Mouse (Mus musculus): Measurements from ENCODE around the gene Cdkl1. TPM values are rescaled to one million over a fixed set of nuclear protein-coding genes. Genes with fewer than 3 reads are reported as not detected.

Cdkl1 gene
- polyA plus RNA-seq, 1 experiment, result 0.08 TPM

DNA sequence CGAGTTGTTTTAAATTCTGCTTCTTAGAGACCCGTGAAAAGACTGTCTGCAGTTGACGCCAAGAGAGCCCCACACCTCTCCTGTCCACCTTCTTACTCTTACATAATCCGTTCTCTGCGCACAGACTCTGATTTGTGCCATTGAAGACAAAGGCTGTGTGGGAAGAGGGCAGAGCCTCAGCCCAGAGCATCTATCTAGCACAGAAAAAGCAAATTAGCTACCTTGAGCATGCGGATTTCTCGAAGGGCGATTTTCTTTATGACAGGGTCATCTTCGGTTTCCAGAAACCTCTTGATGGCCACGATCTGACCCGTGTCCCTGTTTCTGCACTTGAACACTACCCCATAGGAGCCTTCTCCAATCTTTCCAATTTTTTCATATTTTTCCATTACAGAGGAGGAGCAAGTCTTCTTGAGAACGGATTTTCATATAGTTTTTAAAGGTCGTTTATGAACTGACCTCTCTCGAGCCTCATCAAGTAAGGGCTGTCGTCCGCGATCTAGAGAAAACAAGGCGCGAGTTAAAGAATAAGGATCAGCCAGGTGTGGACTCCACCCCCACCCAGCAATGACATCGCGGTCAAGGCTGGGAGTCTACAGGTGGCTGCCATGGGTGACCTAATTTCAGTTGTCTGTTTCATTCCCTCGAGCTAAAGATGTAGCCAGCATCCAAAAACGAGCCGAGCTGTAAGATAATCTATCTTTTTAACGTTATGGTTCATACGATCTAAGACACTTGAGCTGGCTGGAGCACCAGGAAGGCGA, 1.1 kb downstream of the Cdkl1 start:
- TF ChIP-seq GATA1 (IDR thresholded peaks at IDR 0.05; ENCODE audit: low read length) (no peak), TAL1 (IDR thresholded peaks at IDR 0.05; ENCODE audit: low read length) (no peak)
- Histone ChIP-seq H3K9me3 (ENCODE audit: control insufficient read depth, low read length) (no peaks in the 10 kb centered on the region), H3K36me3 (ENCODE audit: control insufficient read depth) (no peaks in the 10 kb centered on the region; the same call in 1 of the 2 replicates), H3K27me3 (ENCODE audit: control insufficient read depth) (peaks cover 76% of the 10 kb centered on the region), H3K4me1 (ENCODE audit: control insufficient read depth) (peaks cover 72% of the 10 kb centered on the region), H3K4me3 (replicated peaks) (peak overlapping the region; percentile 66)

DNA sequence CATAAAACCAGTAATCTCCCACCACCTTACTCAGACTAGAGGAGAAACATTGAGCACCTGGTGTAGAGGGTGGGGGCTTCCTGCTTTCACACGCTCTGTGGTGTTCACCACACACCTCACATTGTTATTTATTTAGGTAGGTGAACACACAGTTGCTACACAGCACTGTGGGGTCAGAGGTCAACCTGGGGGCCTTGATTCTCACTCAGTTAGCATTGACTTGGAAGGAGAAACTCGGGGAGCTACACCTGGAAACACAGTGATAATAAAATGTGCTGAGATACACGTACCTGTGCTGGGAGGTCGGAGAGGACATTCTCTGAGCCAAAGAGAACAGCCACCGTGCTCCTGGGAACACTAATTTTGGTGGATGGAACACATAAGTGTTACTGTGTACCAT, 2.7 kb downstream of the Cdkl1 start:
- Histone ChIP-seq H3K9me3 (ENCODE audit: control insufficient read depth, low read length) (no peaks in the 10 kb centered on the region), H3K4me3 (replicated peaks) (no peak overlapping the region), H3K4me1 (ENCODE audit: control insufficient read depth) (peaks cover 80% of the 10 kb centered on the region), H3K36me3 (ENCODE audit: control insufficient read depth) (no peaks in the 10 kb centered on the region; the same call in 1 of the 2 replicates), H3K27me3 (ENCODE audit: control insufficient read depth) (peaks cover 62% of the 10 kb centered on the region)
- no peak for TF ChIP-seq GATA1 (IDR thresholded peaks at IDR 0.05; ENCODE audit: low read length)
- TF ChIP-seq TAL1 (IDR thresholded peaks at IDR 0.05; ENCODE audit: low read length), result no peak

DNA sequence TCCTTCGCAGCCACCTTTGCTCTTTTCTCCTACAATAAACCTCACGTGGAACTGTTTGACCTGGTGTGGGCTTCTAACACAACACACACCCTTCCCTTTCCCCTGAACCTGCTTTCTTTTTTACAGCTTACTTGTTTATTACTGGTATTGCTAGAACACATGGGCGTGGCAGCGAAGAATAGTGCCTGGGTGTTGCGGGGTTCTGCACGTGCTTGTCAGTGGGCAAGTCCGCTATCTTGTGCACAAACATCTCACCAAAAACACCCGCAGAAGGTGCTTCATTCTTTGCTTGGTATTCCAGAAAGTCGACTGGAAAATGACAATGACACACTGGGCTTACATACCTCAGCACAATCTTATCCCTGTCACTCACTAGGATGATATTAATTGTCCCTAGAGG, 5.6 kb downstream of the Cdkl1 start:
- H3K36me3 ChIP-seq (ENCODE audit: control insufficient read depth), result peaks cover 2% of the 10 kb centered on the region; the same call in 1 of the 2 replicates
- peaks cover 40% of the 10 kb centered on the region for H3K27me3 ChIP-seq (ENCODE audit: control insufficient read depth)
- no peaks in the 10 kb centered on the region for H3K9me3 ChIP-seq (ENCODE audit: control insufficient read depth, low read length)
- peaks cover 93% of the 10 kb centered on the region for H3K4me1 ChIP-seq (ENCODE audit: control insufficient read depth)
- TF ChIP-seq TAL1 (IDR thresholded peaks at IDR 0.05; ENCODE audit: low read length) (no peak), GATA1 (IDR thresholded peaks at IDR 0.05; ENCODE audit: low read length) (no peak)
- H3K4me3 ChIP-seq (replicated peaks), result no peak overlapping the region

DNA sequence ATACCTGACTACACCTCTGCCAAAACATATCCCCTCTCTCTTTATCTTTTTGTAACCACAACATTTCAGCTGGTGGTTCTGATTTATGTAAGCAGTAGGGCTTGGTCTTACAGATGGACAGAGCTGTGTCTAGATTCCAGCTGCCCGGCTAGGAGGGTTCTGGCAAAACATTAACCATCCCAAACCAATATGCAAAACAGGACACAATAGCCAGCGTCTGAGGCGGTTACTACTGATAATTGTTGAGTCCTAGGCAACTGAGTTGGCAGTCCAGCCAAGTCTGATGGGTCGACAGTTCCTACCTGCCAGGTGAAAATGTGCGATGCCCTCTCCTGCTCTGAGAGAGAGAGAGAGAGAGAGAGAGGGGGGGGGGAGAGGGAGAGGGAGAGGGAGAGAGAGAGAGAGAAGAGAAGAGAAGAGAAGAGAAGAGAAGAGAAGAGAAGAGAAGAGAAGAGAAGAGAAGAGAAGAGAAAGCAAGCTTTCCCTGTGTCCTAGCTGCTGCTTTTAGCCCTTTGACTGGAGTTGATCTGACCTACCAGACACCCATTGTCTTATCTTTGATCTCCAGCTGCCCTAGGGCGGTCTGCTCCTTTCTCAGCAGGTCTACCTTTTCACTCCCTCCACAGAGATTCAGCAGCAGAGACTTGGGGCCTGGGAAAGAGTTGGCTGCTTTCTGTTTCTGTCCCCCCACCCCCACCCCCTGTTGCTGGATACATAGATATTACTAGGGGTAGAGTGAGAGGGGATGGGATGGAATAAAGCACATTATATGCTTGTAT, 7.6 kb downstream of the Cdkl1 start:
- TF ChIP-seq TAL1 (IDR thresholded peaks at IDR 0.05; ENCODE audit: low read length) (peak; percentile 93), GATA1 (IDR thresholded peaks at IDR 0.05; ENCODE audit: low read length) (peak; percentile 92)
- peaks cover 2% of the 10 kb centered on the region; the same call in 1 of the 2 replicates for H3K36me3 ChIP-seq (ENCODE audit: control insufficient read depth)
- peaks cover 20% of the 10 kb centered on the region for H3K27me3 ChIP-seq (ENCODE audit: control insufficient read depth)
- peaks cover 86% of the 10 kb centered on the region for H3K4me1 ChIP-seq (ENCODE audit: control insufficient read depth)
- no peaks in the 10 kb centered on the region for H3K9me3 ChIP-seq (ENCODE audit: control insufficient read depth, low read length)
- H3K4me3 ChIP-seq (replicated peaks), result peak overlapping the region; percentile 64

DNA sequence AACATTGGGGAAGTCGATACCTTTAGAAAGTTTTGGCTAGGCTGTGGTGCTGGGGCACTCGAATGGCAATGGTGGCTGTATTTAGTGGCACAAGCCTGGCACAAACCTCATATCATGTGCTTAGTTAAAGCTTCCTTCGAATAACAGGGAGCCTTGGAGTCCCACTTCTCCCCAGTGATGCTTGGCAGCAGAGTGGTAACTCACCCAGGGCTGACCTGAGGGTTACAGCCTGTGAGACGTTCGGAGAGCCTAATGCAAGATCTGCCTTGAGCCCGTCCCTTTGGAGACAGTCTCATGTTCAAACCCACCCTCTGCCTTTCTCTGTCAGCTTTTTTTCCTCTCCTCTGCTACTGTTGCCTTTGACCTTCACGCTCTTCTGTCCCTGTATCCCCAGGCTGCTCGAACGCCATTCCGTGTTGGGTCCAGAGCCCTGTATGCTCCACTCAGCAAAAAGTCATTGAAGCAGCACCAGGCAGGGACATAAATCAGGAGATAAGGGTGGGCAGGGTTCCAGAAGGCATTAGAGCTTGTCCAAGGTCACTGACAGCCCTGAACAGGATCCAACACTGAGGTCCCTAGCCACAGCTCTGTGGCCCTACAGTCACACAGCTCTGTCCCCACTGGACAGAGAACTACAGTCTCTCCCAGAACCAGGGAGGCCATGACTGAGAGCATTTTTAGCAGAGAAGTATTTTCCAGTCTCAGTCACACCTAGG, 9.0 kb downstream of the Cdkl1 start:
- Histone ChIP-seq H3K4me3 (replicated peaks) (peak overlapping the region; percentile 64), H3K4me1 (ENCODE audit: control insufficient read depth) (peaks cover 77% of the 10 kb centered on the region), H3K36me3 (ENCODE audit: control insufficient read depth) (peaks cover 2% of the 10 kb centered on the region; the same call in 1 of the 2 replicates), H3K9me3 (ENCODE audit: control insufficient read depth, low read length) (no peaks in the 10 kb centered on the region), H3K27me3 (ENCODE audit: control insufficient read depth) (peaks cover 6% of the 10 kb centered on the region)
- TF ChIP-seq TAL1 (IDR thresholded peaks at IDR 0.05; ENCODE audit: low read length) (no peak), GATA1 (IDR thresholded peaks at IDR 0.05; ENCODE audit: low read length) (no peak)

DNA sequence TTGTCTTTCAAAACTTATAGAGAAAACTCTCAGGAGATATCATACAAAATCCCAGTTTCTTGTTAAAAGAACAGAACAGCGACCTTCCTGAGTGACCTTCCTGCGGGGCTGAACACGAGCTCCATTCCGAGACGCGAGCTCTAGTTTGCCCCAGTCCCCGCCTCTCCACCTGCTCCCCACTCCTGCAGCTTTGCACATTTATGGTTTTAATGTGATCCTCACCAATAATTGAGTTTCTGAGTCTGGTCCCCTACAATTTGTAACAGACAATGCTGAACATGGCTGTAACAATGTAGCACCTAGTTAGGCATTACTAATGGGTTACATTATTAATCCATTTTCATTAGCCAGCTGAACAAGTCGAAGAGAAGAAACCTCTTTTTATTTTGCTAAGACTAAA, 9.6 kb downstream of the Cdkl1 start:
- H3K9me3 ChIP-seq (ENCODE audit: control insufficient read depth, low read length), result no peaks in the 10 kb centered on the region
- TF ChIP-seq TAL1 (IDR thresholded peaks at IDR 0.05; ENCODE audit: low read length) (no peak), GATA1 (IDR thresholded peaks at IDR 0.05; ENCODE audit: low read length) (no peak)
- H3K4me1 ChIP-seq (ENCODE audit: control insufficient read depth), result peaks cover 77% of the 10 kb centered on the region
- peaks cover 1% of the 10 kb centered on the region for H3K27me3 ChIP-seq (ENCODE audit: control insufficient read depth)
- H3K36me3 ChIP-seq (ENCODE audit: control insufficient read depth), result peaks cover 2% of the 10 kb centered on the region; the same call in 1 of the 2 replicates
- no peak overlapping the region for H3K4me3 ChIP-seq (replicated peaks)

DNA sequence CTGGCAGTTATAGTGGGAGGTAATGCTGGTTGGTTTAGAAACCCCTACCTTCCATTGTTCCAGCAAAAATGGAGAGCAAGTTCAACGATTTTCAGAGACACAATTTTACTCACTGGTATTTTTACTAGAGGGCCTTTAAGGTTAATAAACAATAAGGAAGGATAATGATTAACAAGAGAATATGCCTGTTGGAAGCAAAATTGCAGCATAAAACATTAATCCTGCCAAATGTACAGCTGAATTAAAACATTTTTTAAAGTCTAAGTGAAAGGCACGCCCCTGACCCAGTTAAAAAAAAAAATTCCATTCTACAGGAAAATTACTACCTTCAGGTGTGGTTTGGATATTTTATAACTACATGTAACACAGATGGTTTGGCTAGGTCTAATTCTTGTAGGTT, 13.1 kb downstream of the Cdkl1 start:
- Histone ChIP-seq H3K4me3 (replicated peaks) (no peak overlapping the region), H3K27me3 (ENCODE audit: control insufficient read depth) (no peaks in the 10 kb centered on the region), H3K9me3 (ENCODE audit: control insufficient read depth, low read length) (no peaks in the 10 kb centered on the region), H3K4me1 (ENCODE audit: control insufficient read depth) (peaks cover 56% of the 10 kb centered on the region), H3K36me3 (ENCODE audit: control insufficient read depth) (peaks cover 2% of the 10 kb centered on the region; the same call in 1 of the 2 replicates)
- TF ChIP-seq GATA1 (IDR thresholded peaks at IDR 0.05; ENCODE audit: low read length) (no peak), TAL1 (IDR thresholded peaks at IDR 0.05; ENCODE audit: low read length) (no peak)

DNA sequence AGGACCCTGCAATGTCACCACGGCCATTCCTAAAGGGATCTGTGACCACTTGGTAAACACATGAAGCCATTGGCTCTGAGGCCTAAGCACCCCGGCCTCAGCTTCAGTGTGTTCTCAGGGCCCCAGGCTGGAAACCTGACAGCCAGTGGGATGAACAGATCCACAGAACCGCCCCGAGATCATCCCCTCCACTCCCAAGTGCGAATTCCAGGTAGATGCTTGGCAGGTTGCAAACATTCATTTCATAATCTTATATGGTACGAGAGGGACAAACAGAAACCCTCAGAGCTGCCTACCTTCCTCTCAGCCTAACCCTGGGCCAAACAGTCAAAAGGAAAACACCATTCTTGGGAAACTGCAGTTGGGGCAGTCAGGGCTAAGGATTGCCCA, 13.7 kb downstream of the Cdkl1 start:
- Histone ChIP-seq H3K4me1 (ENCODE audit: control insufficient read depth) (peaks cover 56% of the 10 kb centered on the region), H3K36me3 (ENCODE audit: control insufficient read depth) (peaks cover 2% of the 10 kb centered on the region; the same call in 1 of the 2 replicates), H3K4me3 (replicated peaks) (no peak overlapping the region), H3K27me3 (ENCODE audit: control insufficient read depth) (no peaks in the 10 kb centered on the region), H3K9me3 (ENCODE audit: control insufficient read depth, low read length) (no peaks in the 10 kb centered on the region)
- no peak for TF ChIP-seq TAL1 (IDR thresholded peaks at IDR 0.05; ENCODE audit: low read length)
- no peak for TF ChIP-seq GATA1 (IDR thresholded peaks at IDR 0.05; ENCODE audit: low read length)

Measured in erythroblast, embryonic 14.5 days (primary cell).